Mouse (Mus musculus) forebrain, embryonic 11.5 days (tissue): ENCODE measurements at regions not wholly inside any gene's neighbourhood (a gene's known extent, or its start where the extent isn't known, plus 50 kb on each side); places are given as distances from the start of the nearest gene placed in this dataset.

Experiments
- ATAC-seq: fragments of 200-750 bp; cut with Nextera tagmentation; replicated peaks from 2 replicates; pipeline ENCODE4 v1.8.0; 2017; ENCODE audit warnings: moderate TSS enrichment; ENCODE audit not compliant: low FRiP score
- DNase-seq: peaks from one replicate; pipeline ENCODE4 v3.0.0-alpha.2; 2017; ENCODE audit warnings: low spot score
- H3K27ac ChIP-seq: fragments of 300-500 bp; sonication (generic); 2 replicates; pipeline ENCODE4 v1.5.1; 2014; ENCODE audit warnings: low read depth, low read length
- H3K27me3 ChIP-seq: fragments of 300-500 bp; sonication (generic); 2 replicates; pipeline ENCODE4 v1.6.1; 2014; ENCODE audit warnings: mild to moderate bottlenecking, low read length, mixed read lengths; ENCODE audit not compliant: control insufficient read depth, insufficient read depth
- H3K36me3 ChIP-seq: fragments of 300-500 bp; sonication (generic); 2 replicates; pipeline ENCODE4 v1.6.1; 2014; ENCODE audit warnings: mild to moderate bottlenecking, low read length, moderate library complexity, mixed read lengths; ENCODE audit not compliant: control insufficient read depth, insufficient read depth
- H3K4me1 ChIP-seq: fragments of 300-500 bp; sonication (generic); replicated peaks from 2 replicates; pipeline ENCODE4 v1.6.1; 2014; ENCODE audit warnings: low read length, mixed read lengths; ENCODE audit not compliant: control insufficient read depth, insufficient read depth
- H3K4me2 ChIP-seq: fragments of 300-500 bp; sonication (generic); 2 replicates; pipeline ENCODE4 v1.6.1; 2014; ENCODE audit warnings: low read depth, mild to moderate bottlenecking, low read length, moderate library complexity, mixed read lengths; ENCODE audit not compliant: severe bottlenecking
- H3K4me3 ChIP-seq: fragments of 300-500 bp; sonication (generic); 2 replicates; pipeline ENCODE4 v1.5.1; 2014; ENCODE audit warnings: low read depth, low read length
- H3K9ac ChIP-seq: fragments of 300-500 bp; sonication (generic); 2 replicates; pipeline ENCODE4 v1.6.1; 2014; ENCODE audit warnings: low read length
- H3K9me3 ChIP-seq: fragments of 300-500 bp; sonication (generic); 2 replicates; pipeline ENCODE4 v1.6.1; 2016; ENCODE audit warnings: low read length, mixed read lengths; ENCODE audit not compliant: control insufficient read depth
- WGBS: fragments of 180-500 bp; shearing (Covaris S2); extraction: QIAGEN DNeasy Blood & Tissue Kit; methylation state at CpG from one replicate; pipeline ENCODE4 v1.1.7; 2014; 5-methylcytosine and 5-hydroxymethylcytosine counted together

DNA sequence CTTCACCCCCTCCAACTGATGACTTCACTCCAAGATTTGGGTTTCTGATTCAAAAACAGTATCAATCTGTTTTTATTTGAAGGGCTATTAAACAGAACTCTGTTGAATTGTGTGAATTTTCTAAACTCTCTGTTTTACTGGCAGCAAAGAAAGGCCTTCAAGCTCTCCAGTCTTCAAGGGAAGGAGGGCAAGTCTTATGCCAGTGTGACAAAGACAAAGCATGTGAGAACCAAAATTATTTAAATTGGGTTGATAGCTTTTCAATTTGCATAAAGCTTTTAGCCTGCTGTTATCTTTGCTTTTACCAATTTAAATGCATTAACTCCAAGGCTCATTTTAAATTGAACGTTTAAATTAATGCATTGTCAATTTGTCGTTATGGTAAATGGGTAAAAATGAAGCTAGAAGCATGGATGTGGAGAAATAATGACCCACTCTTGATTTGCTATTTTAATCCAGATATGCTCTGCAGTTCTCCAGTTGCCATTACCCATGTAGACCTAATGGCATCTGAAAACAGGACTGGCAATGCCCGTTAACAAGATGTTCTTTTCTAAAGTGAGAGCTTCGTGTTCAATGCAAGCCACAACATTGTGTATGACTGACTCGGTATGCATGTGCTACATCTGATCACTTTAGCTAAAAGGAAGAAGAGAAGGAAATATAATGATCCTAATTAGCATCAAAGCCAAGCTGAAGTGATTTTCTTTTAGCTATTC, 375.0 kb upstream of the Cntn5 start:
- no peaks in the 10 kb centered on the region for H3K36me3 ChIP-seq
- ATAC-seq, result no peak; the same call in 1 of the 2 replicates
- H3K9ac ChIP-seq, result no peak overlapping the region
- H3K27me3 ChIP-seq, result no peaks in the 10 kb centered on the region
- no peaks in the 10 kb centered on the region for H3K9me3 ChIP-seq
- WGBS, result 68% methylated on average over 5 of the region's 5 CpGs
- no peak for DNase-seq
- no peak overlapping the region for H3K4me2 ChIP-seq
- H3K4me1 ChIP-seq, result no peaks in the 10 kb centered on the region
- H3K4me3 ChIP-seq, result no peak overlapping the region
- no peak overlapping the region for H3K27ac ChIP-seq

DNA sequence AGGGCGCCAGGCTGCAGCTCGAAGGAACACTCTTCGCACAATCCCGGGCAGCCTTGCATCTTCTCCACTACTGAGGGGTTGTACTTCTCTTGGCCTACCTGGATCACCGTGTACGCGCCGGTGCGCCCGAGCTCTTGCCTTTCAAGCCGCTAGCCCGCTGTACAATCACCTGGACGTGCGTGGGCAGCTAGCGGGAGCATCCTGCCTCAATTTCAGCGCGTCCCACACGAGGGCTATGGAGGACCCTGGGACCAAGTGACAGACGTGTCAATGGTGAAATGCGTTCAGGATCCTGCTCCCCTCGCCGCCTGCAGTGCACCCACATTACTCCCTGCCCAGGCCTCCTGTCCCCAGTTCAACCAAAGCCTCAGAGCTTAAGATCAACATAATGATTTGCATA, 373.2 kb upstream of the Cntn5 start:
- H3K36me3 ChIP-seq, result no peaks in the 10 kb centered on the region
- ATAC-seq (no peak), DNase-seq (no peak)
- 96% methylated on average over 22 of the region's 22 CpGs for WGBS
- no peak overlapping the region for H3K27ac ChIP-seq
- no peak overlapping the region for H3K9ac ChIP-seq
- H3K9me3 ChIP-seq, result no peaks in the 10 kb centered on the region
- no peaks in the 10 kb centered on the region for H3K4me1 ChIP-seq
- H3K27me3 ChIP-seq, result no peaks in the 10 kb centered on the region
- H3K4me2 ChIP-seq, result no peak overlapping the region
- no peak overlapping the region for H3K4me3 ChIP-seq

DNA sequence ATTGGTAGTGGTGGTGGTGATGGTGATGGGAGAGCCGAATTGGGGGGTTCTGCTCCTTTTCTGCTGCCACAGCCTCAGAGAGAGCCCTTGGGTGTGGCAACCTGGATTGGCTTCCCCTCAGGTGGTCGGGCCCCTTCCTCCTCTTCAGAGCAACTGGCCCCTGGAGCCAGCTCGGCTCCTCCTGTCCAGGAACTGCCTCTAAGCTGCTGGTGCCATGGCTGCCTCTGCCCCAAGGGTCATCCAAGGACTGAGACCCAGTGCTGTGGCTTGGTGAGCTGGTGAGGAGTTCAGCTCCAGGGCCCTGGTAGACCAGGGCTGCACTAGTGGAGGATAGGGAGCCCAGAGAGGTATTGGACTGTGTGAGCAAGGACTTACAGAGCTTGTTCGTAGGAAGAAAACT, 372.4 kb upstream of the Cntn5 start:
- Histone ChIP-seq H3K9me3 (no peaks in the 10 kb centered on the region), H3K4me2 (no peak overlapping the region), H3K36me3 (no peaks in the 10 kb centered on the region), H3K9ac (no peak overlapping the region), H3K4me1 (no peaks in the 10 kb centered on the region), H3K27ac (no peak overlapping the region), H3K4me3 (no peak overlapping the region), H3K27me3 (no peaks in the 10 kb centered on the region)
- DNase-seq (no peak), ATAC-seq (no peak)
- 77% methylated on average over 4 of the region's 4 CpGs for WGBS

DNA sequence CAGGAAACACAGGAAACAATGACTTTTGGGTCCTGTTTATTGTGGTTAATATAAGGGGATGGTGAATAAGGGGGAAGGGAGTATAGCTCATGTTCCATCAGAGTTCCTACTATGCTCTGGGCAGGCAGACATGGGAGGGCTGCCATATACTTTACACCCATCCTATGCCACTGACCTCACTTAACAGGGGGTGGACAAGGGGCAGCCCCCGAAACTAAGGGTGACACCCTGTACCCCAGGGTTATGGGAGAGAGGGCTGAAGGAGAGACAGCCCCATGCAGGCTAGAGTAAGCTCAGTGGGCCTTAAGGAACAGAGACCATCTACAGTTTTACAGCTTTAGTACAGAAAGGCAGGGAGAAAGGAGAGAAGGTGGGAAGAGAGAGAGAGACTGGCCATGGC, 352.3 kb upstream of the Cntn5 start:
- no peak overlapping the region for H3K27ac ChIP-seq
- no peak overlapping the region for H3K4me2 ChIP-seq
- ATAC-seq, result no peak
- H3K9ac ChIP-seq, result no peak overlapping the region
- no peaks in the 10 kb centered on the region for H3K4me1 ChIP-seq
- no peak overlapping the region for H3K4me3 ChIP-seq
- WGBS, result 91% methylated on average over 1 of the region's 1 CpGs
- no peak for DNase-seq
- no peaks in the 10 kb centered on the region for H3K9me3 ChIP-seq
- no peaks in the 10 kb centered on the region for H3K36me3 ChIP-seq
- H3K27me3 ChIP-seq, result no peaks in the 10 kb centered on the region

DNA sequence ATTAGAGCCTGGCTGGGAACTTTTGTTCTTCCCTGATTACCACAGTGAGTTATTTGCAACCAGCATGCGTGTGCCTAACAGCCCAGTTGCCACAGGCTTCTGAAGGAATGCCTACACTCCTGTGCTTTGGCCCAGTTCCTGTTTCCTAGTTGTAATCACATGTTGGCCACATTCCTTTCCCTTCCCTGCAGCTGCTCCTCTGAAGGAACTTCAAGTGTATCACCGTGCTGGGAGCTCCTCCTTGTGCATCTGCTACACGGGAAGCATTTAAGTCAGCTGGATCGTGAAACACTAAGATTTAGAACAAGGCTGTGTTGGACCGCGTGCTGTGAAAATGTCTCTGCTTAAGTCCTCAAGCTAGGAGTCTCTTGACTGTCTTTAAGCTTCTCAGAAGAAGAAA, 302.3 kb upstream of the Cntn5 start:
- no peak for ATAC-seq
- Histone ChIP-seq H3K27ac (no peak overlapping the region), H3K4me1 (no peaks in the 10 kb centered on the region), H3K4me2 (no peak overlapping the region), H3K9me3 (no peaks in the 10 kb centered on the region), H3K4me3 (no peak overlapping the region), H3K36me3 (no peaks in the 10 kb centered on the region), H3K9ac (no peak overlapping the region), H3K27me3 (no peaks in the 10 kb centered on the region)
- DNase-seq, result no peak
- WGBS, result 84% methylated on average over 6 of the region's 6 CpGs

DNA sequence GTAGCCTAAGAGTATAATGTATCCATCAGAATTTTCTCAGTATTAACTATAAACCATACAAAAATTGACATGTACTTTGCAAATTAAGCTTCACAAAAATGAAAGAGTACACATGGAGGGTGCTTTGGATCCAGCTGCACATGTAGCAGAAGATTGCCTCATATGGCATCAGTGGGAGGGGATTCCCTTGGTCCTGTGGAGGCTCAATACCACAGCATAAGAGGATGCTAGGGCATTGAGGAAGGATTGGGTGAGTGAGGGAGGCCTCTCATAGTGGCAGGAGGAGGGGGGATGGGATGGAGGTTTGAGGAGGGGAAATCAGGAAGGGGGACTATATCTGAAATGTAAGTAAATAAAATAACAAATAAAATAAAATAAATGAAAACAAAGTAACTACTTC, 301.7 kb upstream of the Cntn5 start:
- H3K9me3 ChIP-seq, result no peaks in the 10 kb centered on the region
- no peak for DNase-seq
- no peak for ATAC-seq
- H3K9ac ChIP-seq, result no peak overlapping the region
- no peaks in the 10 kb centered on the region for H3K4me1 ChIP-seq
- H3K27ac ChIP-seq, result no peak overlapping the region
- no peak overlapping the region for H3K4me3 ChIP-seq
- no peak overlapping the region for H3K4me2 ChIP-seq
- H3K27me3 ChIP-seq, result no peaks in the 10 kb centered on the region
- no peaks in the 10 kb centered on the region for H3K36me3 ChIP-seq

DNA sequence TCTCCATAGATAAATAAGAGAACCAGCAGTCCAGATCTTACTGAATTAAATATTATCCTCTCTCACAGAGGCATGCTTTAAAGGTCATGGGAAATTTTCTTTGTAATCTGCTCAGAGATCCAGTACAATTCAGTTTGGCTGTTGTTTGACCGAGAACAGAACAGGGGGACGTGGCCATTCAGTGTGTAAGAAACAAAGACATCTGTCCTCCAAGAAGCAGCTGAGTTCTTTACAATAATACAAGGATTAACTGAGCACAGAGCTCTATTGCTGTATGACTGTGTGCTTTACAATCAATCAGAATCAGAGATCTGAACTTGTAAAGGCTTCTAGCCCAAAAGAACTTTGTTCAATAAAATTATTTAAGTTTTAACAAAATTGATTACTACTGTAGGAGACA, 287.6 kb upstream of the Cntn5 start:
- 22% methylated on average over 2 of the region's 2 CpGs for WGBS
- H3K27ac ChIP-seq, result no peak overlapping the region
- no peak overlapping the region for H3K4me3 ChIP-seq
- DNase-seq, result no peak
- ATAC-seq, result peak; percentile 69
- no peaks in the 10 kb centered on the region for H3K27me3 ChIP-seq
- no peak overlapping the region for H3K9ac ChIP-seq
- H3K36me3 ChIP-seq, result no peaks in the 10 kb centered on the region
- H3K4me1 ChIP-seq, result no peaks in the 10 kb centered on the region
- no peak overlapping the region for H3K4me2 ChIP-seq
- no peaks in the 10 kb centered on the region for H3K9me3 ChIP-seq

DNA sequence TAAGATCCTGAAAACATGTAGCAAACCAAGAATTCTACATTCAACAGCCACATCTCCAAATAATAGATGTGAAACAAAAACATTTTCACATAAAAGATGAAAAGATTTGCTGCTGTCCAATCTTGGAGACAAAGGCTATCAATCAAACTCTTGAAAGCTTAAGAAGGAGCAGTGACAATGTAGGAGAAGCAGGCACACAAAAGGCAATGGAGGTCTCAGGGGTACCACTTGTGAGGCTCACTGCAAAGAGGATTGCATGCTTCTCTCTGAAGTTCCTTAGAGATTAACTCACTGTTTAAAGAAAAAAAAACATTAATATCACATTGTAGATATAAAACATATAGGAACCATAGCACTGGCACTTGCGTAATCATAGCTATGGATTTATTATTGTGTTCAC, 241.2 kb upstream of the Cntn5 start:
- whole genome bisulfite sequencing, result 83% methylated on average over 1 of the region's 1 CpGs
- no peak overlapping the region for H3K27ac ChIP-seq
- no peak overlapping the region for H3K4me2 ChIP-seq
- DNase-seq (no peak), ATAC-seq (0 out of 2 replicates have a peak, but pooled peaks have one; percentile 46)
- no peak overlapping the region for H3K4me3 ChIP-seq
- no peaks in the 10 kb centered on the region for H3K27me3 ChIP-seq
- no peaks in the 10 kb centered on the region for H3K9me3 ChIP-seq
- H3K36me3 ChIP-seq, result no peaks in the 10 kb centered on the region
- H3K9ac ChIP-seq, result no peak overlapping the region
- H3K4me1 ChIP-seq, result no peaks in the 10 kb centered on the region

DNA sequence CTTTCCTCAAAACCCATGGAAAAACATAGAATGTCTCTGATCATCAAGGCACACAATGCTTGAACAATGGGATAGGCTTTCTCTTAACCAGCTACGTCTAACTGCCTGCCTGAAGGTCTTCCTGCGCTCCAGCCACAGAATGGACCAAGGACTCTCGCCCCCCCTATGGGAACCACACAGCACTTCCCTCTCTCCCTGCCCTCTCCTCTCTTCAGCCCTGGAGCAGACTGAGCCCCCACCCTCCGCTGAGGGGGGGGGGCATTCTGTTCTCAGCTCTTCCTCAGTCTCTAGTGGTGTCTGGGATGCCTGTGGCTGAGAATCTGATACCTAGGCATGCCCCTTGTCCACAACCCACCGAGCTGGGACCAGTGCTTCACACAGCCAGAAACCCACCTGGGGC, 222.3 kb upstream of the Cntn5 start:
- Histone ChIP-seq H3K9me3 (no peaks in the 10 kb centered on the region), H3K4me1 (no peaks in the 10 kb centered on the region), H3K4me2 (no peak overlapping the region), H3K36me3 (no peaks in the 10 kb centered on the region), H3K4me3 (no peak overlapping the region), H3K9ac (no peak overlapping the region), H3K27me3 (no peaks in the 10 kb centered on the region), H3K27ac (no peak overlapping the region)
- DNase-seq (no peak), ATAC-seq (no peak)
- 75% methylated on average over 5 of the region's 5 CpGs for WGBS
